Mouse (Mus musculus) intestine, embryonic 15.5 days (tissue): ENCODE results near the gene Creld2. TPM values are rescaled to one million over a fixed set of nuclear protein-coding genes. Genes with fewer than 3 reads are reported as not detected.

Experiments used
- ATAC-seq: fragments of 200-750 bp; cut with Nextera tagmentation; 2 replicates; pipeline ENCODE4 v1.8.0; 2017; ENCODE audit warnings: moderate TSS enrichment, moderate library complexity
- H3K27ac ChIP-seq: fragments of 300-500 bp; sonication (generic); 2 replicates; pipeline ENCODE4 v1.5.1; 2015; ENCODE audit warnings: mild to moderate bottlenecking, inconsistent platforms
- H3K27me3 ChIP-seq: fragments of 300-500 bp; sonication (generic); replicated peaks from 2 replicates; pipeline ENCODE4 v1.6.1; 2015; ENCODE audit warnings: inconsistent platforms
- H3K36me3 ChIP-seq: fragments of 300-500 bp; sonication (generic); 2 replicates; pipeline ENCODE4 v1.6.1; 2015; ENCODE audit warnings: inconsistent platforms
- H3K4me1 ChIP-seq: fragments of 300-500 bp; sonication (generic); replicated peaks from 2 replicates; pipeline ENCODE4 v1.6.1; 2015; ENCODE audit warnings: inconsistent platforms
- H3K4me2 ChIP-seq: fragments of 300-500 bp; sonication (generic); replicated peaks from 2 replicates; pipeline ENCODE4 v1.6.1; 2015; ENCODE audit warnings: mild to moderate bottlenecking, inconsistent platforms
- H3K4me3 ChIP-seq: fragments of 300-500 bp; sonication (generic); replicated peaks from 2 replicates; pipeline ENCODE4 v1.5.1; 2015; ENCODE audit warnings: inconsistent platforms
- H3K9ac ChIP-seq: fragments of 300-500 bp; sonication (generic); 2 replicates; pipeline ENCODE4 v1.6.1; 2015; ENCODE audit warnings: inconsistent platforms
- H3K9me3 ChIP-seq: fragments of 300-500 bp; sonication (generic); 2 replicates; pipeline ENCODE4 v1.6.1; 2016; ENCODE audit warnings: inconsistent platforms
- WGBS: fragments of 180-500 bp; shearing (Covaris S2); methylation state at CpG from one replicate; pipeline ENCODE4 v1.1.7; 2015; 5-methylcytosine and 5-hydroxymethylcytosine counted together
- polyA plus RNA-seq: library from polyadenylated mRNA; unstranded; fragments of >200 nt; fragmentation: Nextera tagmentation; extraction: Ambion mirVana; gene quantifications from 2 replicates; pipeline ENCODE4 v1.2.1, GENCODE M21; 2015

Gene Creld2
- polyA plus RNA-seq, 1 experiment from 2014 or later, result 97.9 TPM

GRCm38 (mm10) chr15:88865888-88866695 is 46.6 kb downstream of the Creld2 start:
- no peak overlapping the region; the same call in 1 of the 2 replicates for H3K4me2 ChIP-seq

GRCm38 (mm10) chr15:88866934-88867356 is 47.5 kb downstream of the Creld2 start:
- Histone ChIP-seq H3K9ac (no peak overlapping the region), H3K36me3 (peaks cover 11% of the 10 kb centered on the region), H3K4me3 (no peak overlapping the region), H3K9me3 (no peaks in the 10 kb centered on the region), H3K4me1 (peaks cover 40% of the 10 kb centered on the region), H3K4me2 (no peak overlapping the region), H3K27me3 (no peaks in the 10 kb centered on the region), H3K27ac (peak overlapping the region; percentile 68)
- 41% methylated on average over 7 of the region's 7 CpGs for WGBS
- no peak for ATAC-seq

More at GRCm38 (mm10) chr15:88865888-88866695, 46.6 kb downstream of the Creld2 start:
- H3K4me3 ChIP-seq, result no peak overlapping the region
- peaks cover 11% of the 10 kb centered on the region for H3K36me3 ChIP-seq
- no peak overlapping the region for H3K27ac ChIP-seq
- H3K27me3 ChIP-seq, result no peaks in the 10 kb centered on the region
- 75% methylated on average over 4 of the region's 4 CpGs for WGBS
- no peak for ATAC-seq
- no peaks in the 10 kb centered on the region for H3K9me3 ChIP-seq
- H3K9ac ChIP-seq, result 0 out of 2 replicates have a peak overlapping the region, but pooled peaks have one; percentile 8
- H3K4me1 ChIP-seq, result peaks cover 44% of the 10 kb centered on the region

- WGBS, result 17% methylated on average over 5 of the region's 5 CpGs
- Histone ChIP-seq H3K4me2 (no peak overlapping the region), H3K27me3 (no peaks in the 10 kb centered on the region), H3K4me1 (peaks cover 40% of the 10 kb centered on the region), H3K9me3 (no peaks in the 10 kb centered on the region), H3K9ac (no peak overlapping the region), H3K27ac (peak overlapping the region; percentile 68), H3K36me3 (peaks cover 11% of the 10 kb centered on the region), H3K4me3 (no peak overlapping the region)
- no peak for ATAC-seq
These were observed 48.0 kb downstream of the Creld2 start for GRCm38 (mm10) chr15:88867368-88868023.

GRCm38 (mm10) chr15:88868024-88868742 is 48.7 kb downstream of the Creld2 start:
- no peak overlapping the region for H3K9ac ChIP-seq
- H3K9me3 ChIP-seq, result no peaks in the 10 kb centered on the region
- WGBS, result 67% methylated on average over 6 of the region's 6 CpGs
- H3K4me1 ChIP-seq, result peaks cover 40% of the 10 kb centered on the region
- no peaks in the 10 kb centered on the region for H3K27me3 ChIP-seq
- H3K4me2 ChIP-seq, result no peak overlapping the region
- ATAC-seq, result peak; percentile 9; the same call in 1 of the 2 replicates
- H3K4me3 ChIP-seq, result no peak overlapping the region
- H3K27ac ChIP-seq, result peak overlapping the region; percentile 68
- H3K36me3 ChIP-seq, result peaks cover 11% of the 10 kb centered on the region

DNA sequence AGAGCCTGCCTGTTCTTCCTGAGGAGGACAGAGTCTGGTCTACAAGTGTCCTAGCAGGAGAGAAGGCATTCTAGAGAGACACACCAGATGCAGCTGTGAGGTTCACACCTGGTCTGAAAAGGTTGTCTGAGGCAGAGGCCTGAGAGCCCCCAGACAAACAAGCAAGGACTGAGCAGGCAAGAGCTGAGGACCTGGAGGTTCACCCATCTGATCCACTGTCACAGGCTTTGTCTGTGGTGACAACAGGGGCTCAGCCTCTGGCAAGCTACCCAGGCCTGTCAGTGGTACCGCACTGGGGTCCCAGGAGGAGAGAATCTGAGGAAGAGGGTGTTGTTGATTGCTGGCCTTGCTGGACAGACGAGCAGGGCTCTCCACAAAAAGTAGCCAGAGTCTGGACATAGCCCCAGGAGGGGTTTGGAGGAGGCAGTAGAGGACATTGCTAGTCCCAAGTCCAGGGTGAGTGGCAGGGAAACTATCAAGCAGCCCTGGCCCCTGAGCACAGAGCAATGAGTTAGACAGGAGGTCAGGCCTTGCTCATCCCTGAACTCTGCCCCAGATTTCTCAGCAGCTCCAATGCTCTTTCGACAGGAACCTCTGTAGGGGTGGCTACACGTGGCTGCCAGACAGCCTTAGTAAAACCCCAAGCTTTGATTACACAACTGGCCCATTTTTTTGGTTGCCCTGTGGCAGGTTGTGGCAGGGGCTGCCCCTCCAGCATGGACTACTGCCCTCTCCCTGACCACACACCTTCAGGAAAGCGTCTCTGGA is 51.2 kb downstream of the Creld2 start:
- no peak overlapping the region for H3K4me3 ChIP-seq
- ATAC-seq, result no peak
- H3K27me3 ChIP-seq, result no peaks in the 10 kb centered on the region
- 69% methylated on average over 5 of the region's 5 CpGs for WGBS
- no peaks in the 10 kb centered on the region for H3K36me3 ChIP-seq
- peaks cover 27% of the 10 kb centered on the region for H3K4me1 ChIP-seq
- no peak overlapping the region for H3K9ac ChIP-seq
- no peak overlapping the region for H3K27ac ChIP-seq
- no peaks in the 10 kb centered on the region for H3K9me3 ChIP-seq
- H3K4me2 ChIP-seq, result no peak overlapping the region

GRCm38 (mm10) chr15:88874061-88874460 is 54.6 kb downstream of the Creld2 start:
- H3K27me3 ChIP-seq, result no peaks in the 10 kb centered on the region
- H3K9me3 ChIP-seq, result no peaks in the 10 kb centered on the region
- H3K4me1 ChIP-seq, result 0 out of 2 replicates have a peak, but pooled peaks cover 2% of the 10 kb centered on the region
- no peak for ATAC-seq
- no peak overlapping the region for H3K4me3 ChIP-seq
- H3K9ac ChIP-seq, result no peak overlapping the region
- no peaks in the 10 kb centered on the region for H3K36me3 ChIP-seq
- H3K4me2 ChIP-seq, result no peak overlapping the region
- no peak overlapping the region for H3K27ac ChIP-seq
- WGBS, result 87% methylated on average over 3 of the region's 3 CpGs

GRCm38 (mm10) chr15:88874477-88874876 is 55.0 kb downstream of the Creld2 start:
- no peaks in the 10 kb centered on the region for H3K9me3 ChIP-seq
- H3K36me3 ChIP-seq, result no peaks in the 10 kb centered on the region
- no peak overlapping the region for H3K27ac ChIP-seq
- no peak for ATAC-seq
- H3K27me3 ChIP-seq, result no peaks in the 10 kb centered on the region
- H3K4me3 ChIP-seq, result no peak overlapping the region
- H3K4me1 ChIP-seq, result 0 out of 2 replicates have a peak, but pooled peaks cover 2% of the 10 kb centered on the region
- WGBS, result 88% methylated on average over 6 of the region's 6 CpGs
- H3K4me2 ChIP-seq, result no peak overlapping the region
- no peak overlapping the region for H3K9ac ChIP-seq

- no peaks in the 10 kb centered on the region for H3K27me3 ChIP-seq
- no peaks in the 10 kb centered on the region for H3K36me3 ChIP-seq
- no peak overlapping the region for H3K9ac ChIP-seq
- H3K9me3 ChIP-seq, result no peaks in the 10 kb centered on the region
- no peak overlapping the region for H3K4me2 ChIP-seq
- 38% methylated on average over 10 of the region's 10 CpGs for WGBS
- 0 out of 2 replicates have a peak, but pooled peaks cover 2% of the 10 kb centered on the region for H3K4me1 ChIP-seq
- no peak overlapping the region for H3K27ac ChIP-seq
- ATAC-seq, result peak; percentile 56
- H3K4me3 ChIP-seq, result no peak overlapping the region
These were observed 56.2 kb downstream of the Creld2 start for GRCm38 (mm10) chr15:88875625-88876081.

Other genes with a start within 250 kb of the Creld2 start
- gene Zdhhc25, start 219.3 kb upstream of the Creld2 start, polyA plus RNA-seq, result not detected in 2 replicates
- gene Brd1, start 85.4 kb upstream of the Creld2 start, polyA plus RNA-seq, result 17.1 and 17.2 TPM in 2 replicates
- 14.0 and 14.7 TPM in 2 replicates for gene Zbed4, start 68.0 kb upstream of the Creld2 start, polyA plus RNA-seq
- gene Alg12, start 328 bp upstream of the Creld2 start, polyA plus RNA-seq, result 12.7 and 14.0 TPM in 2 replicates
- 53.8 and 54.5 TPM in 2 replicates for gene Pim3, start 42.5 kb downstream of the Creld2 start, polyA plus RNA-seq
- gene Ttll8, start 134.8 kb downstream of the Creld2 start, polyA plus RNA-seq, result not detected in 2 replicates
- not detected in 2 replicates for gene Mlc1, start 159.4 kb downstream of the Creld2 start, polyA plus RNA-seq
- gene Mov10l1, start 163.3 kb downstream of the Creld2 start, polyA plus RNA-seq, result not detected in 2 replicates
- 0.21 and 0.59 TPM in 2 replicates for gene Panx2, start 240.1 kb downstream of the Creld2 start, polyA plus RNA-seq